Comparison of ENCODE assay signal across 1 mouse cellular context in genomic region chr1:181073075-181073474, GRCm38 (mm10).
TF ChIP-seq lines count a peak whose summit lies in the region.

No protein-coding gene starts in this region.

TF ChIP-seq in MEL, 35 proteins besides CTCF, POLR2A, EP300 and RAD21:
- TF ChIP-seq MXI1 (IDR thresholded peaks at IDR 0.05; ENCODE audit: low read depth, low read length), result no peak
- TF ChIP-seq SMC3 (IDR thresholded peaks at IDR 0.05; ENCODE audit: low read depth, low read length), result peak; percentile 78
- no peak for TF ChIP-seq MEF2A (IDR thresholded peaks at IDR 0.05; ENCODE audit: extremely low read depth, insufficient replicate concordance, low read depth, low read length, poor library complexity, severe bottlenecking)
- TF ChIP-seq ZC3H11A (IDR thresholded peaks at IDR 0.05; ENCODE audit: low read depth, low read length), result peak; percentile 28
- no peak for TF ChIP-seq ZKSCAN1 (IDR thresholded peaks at IDR 0.05; ENCODE audit: low read depth, low read length)
- no peak for TF ChIP-seq USF1 (IDR thresholded peaks at IDR 0.05; ENCODE audit: low read depth, low read length)
TF ChIP-seq in MEL: peak in this region for 2.
